Comparison of ENCODE assay signal across 11 mouse cellular contexts in the genomic region with DNA sequence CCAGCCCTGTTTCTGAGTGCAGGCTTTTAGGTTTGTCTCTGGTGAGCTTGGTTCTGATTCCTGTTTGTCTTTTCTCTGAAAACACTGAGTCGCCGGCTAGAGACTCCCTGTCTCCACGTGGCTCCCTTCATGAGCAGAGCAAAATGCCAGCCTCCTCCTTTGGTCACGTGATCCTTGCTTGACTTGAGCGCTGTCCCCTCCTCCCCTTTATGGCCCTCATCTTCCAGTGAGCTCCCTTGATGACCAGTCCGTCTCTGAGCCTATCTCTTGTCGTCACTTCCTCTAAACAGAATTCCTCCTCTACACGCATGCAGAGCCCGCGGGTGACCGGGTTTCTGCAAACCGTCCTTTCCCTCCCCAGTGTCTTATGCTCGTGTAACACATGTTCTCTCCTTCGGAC.
DNase-seq lines count a peak whose midpoint lies in the region; ATAC-seq and TF ChIP-seq lines count a peak whose summit lies in the region.
"Had no signal": no experiment of that assay in that cellular context is flagged by ENCODE, and none has a peak within 500 bp of the region (broad histone marks: within the 10 kb centered on the region; RNA-seq: fewer than 3 reads in every experiment).

No protein-coding gene starts in this region.

- H3K36me3 ChIP-seq in hindbrain, embryonic 10.5 days = 0 out of 2 replicates have a peak, but pooled peaks cover 5% of the 10 kb centered on the region
- H3K36me3 ChIP-seq in hindbrain, postnatal 0 days (ENCODE audit: insufficient read depth, low read length) = no peaks in the 10 kb centered on the region
- 0 out of 2 replicates have a peak, but pooled peaks cover 3% of the 10 kb centered on the region for H3K36me3 ChIP-seq in embryonic facial prominence, embryonic 14.5 days (ENCODE audit: control insufficient read depth, insufficient read depth, low read length)
- H3K36me3 ChIP-seq in hindbrain, embryonic 15.5 days = no peaks in the 10 kb centered on the region
- H3K36me3 ChIP-seq in midbrain, embryonic 14.5 days (ENCODE audit: control insufficient read depth, insufficient read depth, low read length) = no peaks in the 10 kb centered on the region

- ATAC-seq in hindbrain, postnatal 0 days = no peak
- no peak for ATAC-seq in embryonic facial prominence, embryonic 14.5 days (ENCODE audit: low read depth)
- ATAC-seq in hindbrain, embryonic 15.5 days (ENCODE audit: low FRiP score, low read depth) = no peak
- ATAC-seq in midbrain, embryonic 14.5 days (ENCODE audit: low FRiP score, low TSS enrichment) = no peak

- peak; percentile 29 for DNase-seq in hindbrain, embryonic 10.5 days (ENCODE audit: low spot score)
- no peak for DNase-seq in hindbrain, postnatal 0 days (ENCODE audit: low spot score)
- no peak for DNase-seq in embryonic facial prominence, embryonic 14.5 days (ENCODE audit: low spot score)
- no peak for DNase-seq in midbrain, embryonic 14.5 days
- DNase-seq in thymus, postnatal 4 days = no peak
- DNase-seq in frontal cortex, postnatal 36 days (ENCODE audit: low spot score in 2 of 2) = no peak
- DNase-seq in gastrocnemius, adult 2 months = no peak
- DNase-seq: cerebellum, postnatal 14 days had no signal

- H3K4me1 ChIP-seq in hindbrain, embryonic 10.5 days (replicated peaks) = peaks cover 99% of the 10 kb centered on the region
- H3K4me1 ChIP-seq in hindbrain, postnatal 0 days (ENCODE audit: insufficient read depth, low read length) = peaks cover 19% of the 10 kb centered on the region
- peaks cover 57% of the 10 kb centered on the region for H3K4me1 ChIP-seq in embryonic facial prominence, embryonic 14.5 days (ENCODE audit: control insufficient read depth, insufficient read depth, low read length)
- H3K4me1 ChIP-seq in hindbrain, embryonic 15.5 days (replicated peaks) = peaks cover 83% of the 10 kb centered on the region
- peaks cover 88% of the 10 kb centered on the region for H3K4me1 ChIP-seq in midbrain, embryonic 14.5 days (ENCODE audit: control insufficient read depth, insufficient read depth, low read length)

- intact Hi-C loops in gastrocnemius, adult 2 months (cut with DNase I) = no loop called here

- H3K27me3 ChIP-seq in hindbrain, embryonic 10.5 days (ENCODE audit: insufficient read depth, poor library complexity, severe bottlenecking) = peaks cover 15% of the 10 kb centered on the region; the same call in 1 of the 2 replicates
- no peaks in the 10 kb centered on the region for H3K27me3 ChIP-seq in hindbrain, postnatal 0 days (ENCODE audit: insufficient read depth, low read length)
- no peaks in the 10 kb centered on the region for H3K27me3 ChIP-seq in embryonic facial prominence, embryonic 14.5 days (replicated peaks; ENCODE audit: control insufficient read depth, insufficient read depth, low read length)
- no peaks in the 10 kb centered on the region for H3K27me3 ChIP-seq in hindbrain, embryonic 15.5 days
- H3K27me3 ChIP-seq in midbrain, embryonic 14.5 days (ENCODE audit: control insufficient read depth, insufficient read depth, low read length) = peaks cover 4% of the 10 kb centered on the region; the same call in 1 of the 2 replicates

- H3K9ac ChIP-seq in hindbrain, postnatal 0 days (replicated peaks; ENCODE audit: low read length) = no peak overlapping the region
- no peak overlapping the region for H3K9ac ChIP-seq in embryonic facial prominence, embryonic 14.5 days (ENCODE audit: low read depth, low read length)
- H3K9ac ChIP-seq in hindbrain, embryonic 15.5 days = no peak overlapping the region
- H3K9ac ChIP-seq in midbrain, embryonic 14.5 days (replicated peaks; ENCODE audit: low read length) = no peak overlapping the region

- 63% methylated on average over 14 of the region's 14 CpGs for WGBS in hindbrain, embryonic 10.5 days
- WGBS in hindbrain, postnatal 0 days = 45% methylated on average over 14 of the region's 14 CpGs
- 65% methylated on average over 14 of the region's 14 CpGs for WGBS in embryonic facial prominence, embryonic 14.5 days
- 47% methylated on average over 14 of the region's 14 CpGs for WGBS in hindbrain, embryonic 15.5 days
- WGBS in midbrain, embryonic 14.5 days = 49% methylated on average over 14 of the region's 14 CpGs

- peak overlapping the region; percentile 83 for H3K27ac ChIP-seq in hindbrain, embryonic 10.5 days
- H3K27ac ChIP-seq in hindbrain, postnatal 0 days = no peak overlapping the region
- H3K27ac ChIP-seq in embryonic facial prominence, embryonic 14.5 days (replicated peaks; ENCODE audit: low read depth, low read length) = peak overlapping the region; percentile 63
- H3K27ac ChIP-seq in hindbrain, embryonic 15.5 days (replicated peaks) = peak overlapping the region; percentile 6; the same call in 1 of the 2 replicates
- H3K27ac ChIP-seq in midbrain, embryonic 14.5 days (replicated peaks; ENCODE audit: low read depth, low read length) = peak overlapping the region; percentile 60
- no peak overlapping the region for H3K27ac ChIP-seq in gastrocnemius, adult 2 months
- H3K27ac ChIP-seq: macrophage had no signal

- TF ChIP-seq CTCF in hindbrain, postnatal 0 days (IDR thresholded peaks at IDR 0.05; ENCODE audit: low read depth) = no peak
- TF ChIP-seq CTCF in gastrocnemius, adult 2 months (IDR thresholded peaks at IDR 0.05) = no peak

- H3K9me3 ChIP-seq in hindbrain, embryonic 10.5 days = no peaks in the 10 kb centered on the region
- no peaks in the 10 kb centered on the region for H3K9me3 ChIP-seq in hindbrain, postnatal 0 days (ENCODE audit: low read length)
- H3K9me3 ChIP-seq in embryonic facial prominence, embryonic 14.5 days (ENCODE audit: control insufficient read depth, low read length) = no peaks in the 10 kb centered on the region
- H3K9me3 ChIP-seq in hindbrain, embryonic 15.5 days = no peaks in the 10 kb centered on the region
- H3K9me3 ChIP-seq in midbrain, embryonic 14.5 days (ENCODE audit: control insufficient read depth, low read length) = no peaks in the 10 kb centered on the region

- H3K4me3 ChIP-seq in hindbrain, embryonic 10.5 days = peak overlapping the region; percentile 9; the same call in 1 of the 2 replicates
- H3K4me3 ChIP-seq in hindbrain, postnatal 0 days (ENCODE audit: low read length) = no peak overlapping the region
- no peak overlapping the region for H3K4me3 ChIP-seq in embryonic facial prominence, embryonic 14.5 days (ENCODE audit: low read depth, low read length)
- H3K4me3 ChIP-seq in hindbrain, embryonic 15.5 days = no peak overlapping the region
- H3K4me3 ChIP-seq in midbrain, embryonic 14.5 days (replicated peaks; ENCODE audit: low read depth, low read length) = no peak overlapping the region
- no peak overlapping the region for H3K4me3 ChIP-seq in gastrocnemius, adult 2 months
- H3K4me3 ChIP-seq: erythroblast, embryonic 14.5 days had no signal

- H3K4me2 ChIP-seq in hindbrain, postnatal 0 days (ENCODE audit: low read depth, low read length) = no peak overlapping the region
- H3K4me2 ChIP-seq in embryonic facial prominence, embryonic 14.5 days (ENCODE audit: low read depth, low read length) = no peak overlapping the region; the same call in 1 of the 2 replicates
- H3K4me2 ChIP-seq in hindbrain, embryonic 15.5 days = peak overlapping the region; percentile 7; the same call in 1 of the 2 replicates
- H3K4me2 ChIP-seq in midbrain, embryonic 14.5 days (ENCODE audit: low read length) = peak overlapping the region; percentile 24; the same call in 1 of the 2 replicates

Comparison
In these comparisons a context has a peak if more than half of its experiments do, and no peak if none do; other contexts are left out.
1. H3K27ac ChIP-seq: peak in hindbrain, embryonic 10.5 days (single experiment), embryonic facial prominence, embryonic 14.5 days (single experiment), hindbrain, embryonic 15.5 days (single experiment) and midbrain, embryonic 14.5 days (single experiment); none in hindbrain, postnatal 0 days (single experiment) and gastrocnemius, adult 2 months (single experiment).
2. H3K4me2 ChIP-seq: peak in hindbrain, embryonic 15.5 days (single experiment) and midbrain, embryonic 14.5 days (single experiment); none in hindbrain, postnatal 0 days (single experiment) and embryonic facial prominence, embryonic 14.5 days (single experiment).